Mouse (Mus musculus) hindbrain, embryonic 11.5 days (tissue): ENCODE data around the gene Spout1. TPM values are rescaled to one million over a fixed set of nuclear protein-coding genes. Genes with fewer than 3 reads are reported as not detected.

Source experiments
- ATAC-seq: fragments of 200-750 bp; cut with Nextera tagmentation; 2 replicates; pipeline ENCODE4 v1.8.0; 2017; ENCODE audit warnings: mild to moderate bottlenecking, moderate TSS enrichment, moderate library complexity; ENCODE audit not compliant: low FRiP score
- DNase-seq: peaks from one replicate; pipeline ENCODE4 v3.0.0-alpha.2; 2015; ENCODE audit warnings: low spot score
- H3K27ac ChIP-seq: fragments of 300-500 bp; sonication (generic); 2 replicates; pipeline ENCODE4 v1.5.1; 2014; ENCODE audit warnings: mild to moderate bottlenecking, low read depth, low read length
- H3K27me3 ChIP-seq: fragments of 300-500 bp; sonication (generic); 2 replicates; pipeline ENCODE4 v1.6.1; 2014; ENCODE audit warnings: mild to moderate bottlenecking, low read length, moderate library complexity, mixed read lengths; ENCODE audit not compliant: control insufficient read depth, insufficient read depth
- H3K36me3 ChIP-seq: fragments of 300-500 bp; sonication (generic); 2 replicates; pipeline ENCODE4 v1.6.1; 2014; ENCODE audit warnings: mild to moderate bottlenecking, low read length, moderate library complexity, mixed read lengths; ENCODE audit not compliant: control insufficient read depth, insufficient read depth
- H3K4me1 ChIP-seq: fragments of 300-500 bp; sonication (generic); replicated peaks from 2 replicates; pipeline ENCODE4 v1.6.1; 2014; ENCODE audit warnings: low read length, mixed read lengths; ENCODE audit not compliant: control insufficient read depth, insufficient read depth
- H3K4me2 ChIP-seq: fragments of 300-500 bp; sonication (generic); replicated peaks from 2 replicates; pipeline ENCODE4 v1.6.1; 2014; ENCODE audit warnings: mild to moderate bottlenecking, low read depth, low read length
- H3K4me3 ChIP-seq: fragments of 300-500 bp; sonication (generic); 2 replicates; pipeline ENCODE4 v1.5.1; 2014; ENCODE audit warnings: low read depth, low read length
- H3K9ac ChIP-seq: fragments of 300-500 bp; sonication (generic); 2 replicates; pipeline ENCODE4 v1.6.1; 2014; ENCODE audit warnings: low read depth, low read length
- H3K9me3 ChIP-seq: fragments of 300-500 bp; sonication (generic); 2 replicates; pipeline ENCODE4 v1.6.1; 2016; ENCODE audit warnings: low read length; ENCODE audit not compliant: control insufficient read depth
- WGBS: fragments of 180-500 bp; shearing (Covaris S2); extraction: QIAGEN DNeasy Blood & Tissue Kit; methylation state at CpG from one replicate; pipeline ENCODE4 v1.1.7; 2014; 5-methylcytosine and 5-hydroxymethylcytosine counted together
- polyA plus RNA-seq: library from polyadenylated mRNA; unstranded; fragments of >200 nt; fragmentation: Nextera tagmentation; extraction: Ambion mirVana; gene quantifications from 2 replicates; pipeline ENCODE4 v1.2.1, GENCODE M21; 2014

Spout1 gene
- polyA plus RNA-seq = 62.1 and 65.9 TPM in 2 replicates

GRCm38 (mm10) chr2:30177700-30178675 is at the start of gene Spout1:
TSS of gene Spout1 (minus strand) at chr2:30178459.
- Histone ChIP-seq H3K9ac (peak within 1 kb of the TSS; percentile 83), H3K4me2 (peak within 1 kb of the TSS; percentile 72), H3K36me3 (peaks cover 12% of the 10 kb centered on the region), H3K4me1 (peaks cover 4% of the 10 kb centered on the region; the same call in 1 of the 2 replicates), H3K9me3 (no peaks in the 10 kb centered on the region), H3K4me3 (peak within 1 kb of the TSS; percentile 81), H3K27me3 (no peaks in the 10 kb centered on the region), H3K27ac (no peak within 1 kb of the TSS)
- DNase-seq (peak; percentile 97), ATAC-seq (peak; percentile 99)
- WGBS = 2% methylated on average over 54 of the region's 54 CpGs

GRCm38 (mm10) chr2:30216293-30216692 is 38.0 kb upstream of the Spout1 start:
- ATAC-seq (no peak), DNase-seq (no peak)
- H3K9ac ChIP-seq = no peak overlapping the region
- H3K27ac ChIP-seq = no peak overlapping the region
- no peaks in the 10 kb centered on the region for H3K4me1 ChIP-seq
- no peak overlapping the region for H3K4me3 ChIP-seq
- no peak overlapping the region for H3K4me2 ChIP-seq
- no peaks in the 10 kb centered on the region for H3K9me3 ChIP-seq
- WGBS = 97% methylated on average over 5 of the region's 5 CpGs
- no peaks in the 10 kb centered on the region for H3K36me3 ChIP-seq
- H3K27me3 ChIP-seq = no peaks in the 10 kb centered on the region

GRCm38 (mm10) chr2:30215493-30215892 is 37.2 kb upstream of the Spout1 start:
- H3K27me3 ChIP-seq = no peaks in the 10 kb centered on the region
- no peak overlapping the region for H3K4me3 ChIP-seq
- H3K9me3 ChIP-seq = no peaks in the 10 kb centered on the region
- H3K9ac ChIP-seq = no peak overlapping the region
- no peak overlapping the region for H3K4me2 ChIP-seq
- H3K4me1 ChIP-seq = no peaks in the 10 kb centered on the region
- 80% methylated on average over 6 of the region's 6 CpGs for WGBS
- ATAC-seq (no peak), DNase-seq (no peak)
- no peaks in the 10 kb centered on the region for H3K36me3 ChIP-seq
- H3K27ac ChIP-seq = no peak overlapping the region

- no peak overlapping the region for H3K4me3 ChIP-seq
- no peak overlapping the region for H3K4me2 ChIP-seq
- no peak for ATAC-seq
- no peak overlapping the region for H3K9ac ChIP-seq
- no peaks in the 10 kb centered on the region for H3K27me3 ChIP-seq
- H3K4me1 ChIP-seq = no peaks in the 10 kb centered on the region
- WGBS = 86% methylated on average over 3 of the region's 3 CpGs
- DNase-seq = no peak
- no peaks in the 10 kb centered on the region for H3K9me3 ChIP-seq
- no peaks in the 10 kb centered on the region for H3K36me3 ChIP-seq
- no peak overlapping the region for H3K27ac ChIP-seq
Measured at GRCm38 (mm10) chr2:30214745-30215144, 36.5 kb upstream of the Spout1 start.

GRCm38 (mm10) chr2:30212951-30213350 is 34.7 kb upstream of the Spout1 start:
- Histone ChIP-seq H3K4me3 (no peak overlapping the region), H3K27me3 (no peaks in the 10 kb centered on the region), H3K27ac (no peak overlapping the region), H3K9me3 (no peaks in the 10 kb centered on the region), H3K9ac (no peak overlapping the region), H3K4me2 (no peak overlapping the region), H3K4me1 (no peaks in the 10 kb centered on the region), H3K36me3 (no peaks in the 10 kb centered on the region)
- no peak for ATAC-seq
- 71% methylated on average over 1 of the region's 1 CpGs for WGBS
- no peak for DNase-seq

- H3K9me3 ChIP-seq = no peaks in the 10 kb centered on the region
- H3K4me1 ChIP-seq = no peaks in the 10 kb centered on the region
- H3K4me3 ChIP-seq = no peak overlapping the region
- no peaks in the 10 kb centered on the region for H3K36me3 ChIP-seq
- H3K27ac ChIP-seq = no peak overlapping the region
- H3K4me2 ChIP-seq = no peak overlapping the region
- DNase-seq (no peak), ATAC-seq (no peak)
- WGBS = 75% methylated on average over 4 of the region's 4 CpGs
- no peaks in the 10 kb centered on the region for H3K27me3 ChIP-seq
- no peak overlapping the region for H3K9ac ChIP-seq
Measured at GRCm38 (mm10) chr2:30212169-30212545, 33.9 kb upstream of the Spout1 start.

GRCm38 (mm10) chr2:30211408-30212168 is 33.3 kb upstream of the Spout1 start:
- no peak overlapping the region for H3K4me2 ChIP-seq
- H3K9ac ChIP-seq = no peak overlapping the region
- WGBS = 79% methylated on average over 6 of the region's 6 CpGs
- no peak overlapping the region for H3K4me3 ChIP-seq
- H3K27ac ChIP-seq = no peak overlapping the region
- no peaks in the 10 kb centered on the region for H3K27me3 ChIP-seq
- ATAC-seq (no peak), DNase-seq (no peak)
- no peaks in the 10 kb centered on the region for H3K36me3 ChIP-seq
- no peaks in the 10 kb centered on the region for H3K9me3 ChIP-seq
- no peaks in the 10 kb centered on the region for H3K4me1 ChIP-seq

- no peak for DNase-seq
- Histone ChIP-seq H3K9me3 (no peaks in the 10 kb centered on the region), H3K4me2 (no peak overlapping the region), H3K4me3 (no peak overlapping the region), H3K9ac (no peak overlapping the region), H3K36me3 (no peaks in the 10 kb centered on the region), H3K27me3 (no peaks in the 10 kb centered on the region), H3K4me1 (0 out of 2 replicates have a peak, but pooled peaks cover 7% of the 10 kb centered on the region), H3K27ac (no peak overlapping the region)
- ATAC-seq = no peak
- 82% methylated on average over 5 of the region's 5 CpGs for WGBS
Measured at GRCm38 (mm10) chr2:30207886-30208285, 29.6 kb upstream of the Spout1 start.
